Comparison of ENCODE assay signal across 8 mouse cellular contexts in the genomic region with DNA sequence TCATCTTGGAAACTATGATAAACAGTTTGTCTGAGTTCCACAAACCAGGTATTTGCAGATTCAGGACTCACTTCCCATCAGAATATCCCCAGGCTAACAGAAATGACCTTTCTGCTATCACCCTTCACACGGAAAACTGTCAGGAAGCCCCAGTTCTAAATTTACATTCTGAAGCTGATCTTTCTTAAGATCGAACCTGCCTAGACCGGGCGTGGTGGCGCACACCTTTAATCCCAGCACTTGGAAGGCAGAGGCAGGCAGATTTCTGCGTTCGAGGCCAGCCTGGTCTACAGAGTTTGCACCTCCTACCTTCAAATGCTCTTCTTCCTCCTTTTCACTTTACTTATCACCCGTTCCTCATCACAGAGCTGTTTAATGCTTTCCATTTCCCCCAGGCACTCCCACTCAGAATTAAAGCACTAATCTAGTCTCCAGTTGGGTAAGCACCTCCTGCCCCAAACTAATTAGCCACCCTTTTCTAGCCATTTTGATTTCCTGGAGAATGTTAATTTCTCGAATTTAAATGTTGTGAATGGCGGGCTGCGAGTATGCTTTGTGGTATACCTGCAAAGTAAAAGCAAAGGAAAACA. TPM values are rescaled to one million over a fixed set of nuclear protein-coding genes. Genes with fewer than 3 reads are reported as not detected.
A peak's percentile ranks its signal among the peaks of the same experiment; 100 is the strongest.
DNase-seq lines count a peak whose midpoint lies in the region; ATAC-seq and TF ChIP-seq lines count a peak whose summit lies in the region.

No protein-coding gene starts in this region.

- no peaks in the 10 kb centered on the region for H3K36me3 ChIP-seq in hindbrain, embryonic 15.5 days
- no peaks in the 10 kb centered on the region for H3K36me3 ChIP-seq in midbrain, embryonic 14.5 days (ENCODE audit: control insufficient read depth, insufficient read depth, low read length)

- H3K9ac ChIP-seq in hindbrain, embryonic 15.5 days, result peak overlapping the region; percentile 44
- H3K9ac ChIP-seq in midbrain, embryonic 14.5 days (replicated peaks; ENCODE audit: low read length), result peak overlapping the region; percentile 47

- TF ChIP-seq CTCF in layer of hippocampus, adult 2 months (conservative IDR thresholded peaks at IDR 0.05), result no peak

- H3K9me3 ChIP-seq in hindbrain, embryonic 15.5 days, result no peaks in the 10 kb centered on the region
- no peaks in the 10 kb centered on the region for H3K9me3 ChIP-seq in midbrain, embryonic 14.5 days (ENCODE audit: control insufficient read depth, low read length)

- no peaks in the 10 kb centered on the region for H3K27me3 ChIP-seq in hindbrain, embryonic 15.5 days
- no peaks in the 10 kb centered on the region for H3K27me3 ChIP-seq in midbrain, embryonic 14.5 days (ENCODE audit: control insufficient read depth, insufficient read depth, low read length)

- WGBS in hindbrain, embryonic 15.5 days, result 65% methylated on average over 11 of the region's 11 CpGs
- WGBS in midbrain, embryonic 14.5 days, result 70% methylated on average over 11 of the region's 11 CpGs

- peak; percentile 9 for ATAC-seq in common myeloid progenitor, adult 5-6 weeks (replicated peaks; ENCODE audit: low read depth, poor library complexity, severe bottlenecking)
- peak; percentile 2; the same call in 1 of the 2 replicates for ATAC-seq in hindbrain, embryonic 15.5 days (ENCODE audit: low FRiP score, low read depth)
- 0 out of 2 replicates have a peak, but pooled peaks have one; percentile 2 for ATAC-seq in midbrain, embryonic 14.5 days (ENCODE audit: low FRiP score, low TSS enrichment)

- H3K4me2 ChIP-seq in hindbrain, embryonic 15.5 days, result peak overlapping the region; percentile 84
- peak overlapping the region; percentile 60 for H3K4me2 ChIP-seq in midbrain, embryonic 14.5 days (ENCODE audit: low read length)

- DNase-seq in layer of hippocampus, adult 2 months (ENCODE audit: low spot score in 2 of 2), result no peak
- DNase-seq in layer of hippocampus, postnatal 36 days, result no peak
- DNase-seq in midbrain, embryonic 14.5 days, result no peak
- no peak for DNase-seq in layer of hippocampus, adult 11-12 months (ENCODE audit: low spot score)
- DNase-seq in adrenal gland, adult (ENCODE audit: inconsistent age in 2 of 2, low spot score in 1 of 2), result no peak
- no peak for DNase-seq in yolk sac, embryonic 10.5 days (ENCODE audit: low spot score)

- peak overlapping the region; percentile 85 for H3K4me3 ChIP-seq in layer of hippocampus, adult 2 months
- H3K4me3 ChIP-seq in hindbrain, embryonic 15.5 days, result peak overlapping the region; percentile 85
- peak overlapping the region; percentile 84 for H3K4me3 ChIP-seq in midbrain, embryonic 14.5 days (replicated peaks; ENCODE audit: low read depth, low read length)

- H3K27ac ChIP-seq in layer of hippocampus, adult 2 months, result peak overlapping the region; percentile 87
- H3K27ac ChIP-seq in hindbrain, embryonic 15.5 days (replicated peaks), result peak overlapping the region; percentile 84
- H3K27ac ChIP-seq in midbrain, embryonic 14.5 days (replicated peaks; ENCODE audit: low read depth, low read length), result peak overlapping the region; percentile 55; the same call in 1 of the 2 replicates

- peaks cover 14% of the 10 kb centered on the region for H3K4me1 ChIP-seq in hindbrain, embryonic 15.5 days (replicated peaks)
- peaks cover 8% of the 10 kb centered on the region for H3K4me1 ChIP-seq in midbrain, embryonic 14.5 days (ENCODE audit: control insufficient read depth, insufficient read depth, low read length)

RNA-seq across cellular contexts. Expression of a gene that starts 0.6 kb away (rescaled TPM):
- 10 to 100 TPM; 42.8 to 44.7 TPM for total RNA-seq in layer of hippocampus, adult 2 months (2021)
- 10 to 100 TPM; 47.3 to 49.8 TPM for total RNA-seq in layer of hippocampus, postnatal 36 days (2021)
- total RNA-seq in common myeloid progenitor, adult 5-6 weeks (2017), result 59.5 and 75.1 TPM in 2 replicates
- polyA plus RNA-seq in hindbrain, embryonic 15.5 days (2015; fragmentation: Nextera tagmentation; extraction: Ambion mirVana), result 113 and 118 TPM in 2 replicates
- 103 and 105 TPM in 2 replicates for polyA plus RNA-seq in midbrain, embryonic 14.5 days (2014; fragmentation: Nextera tagmentation; extraction: Ambion mirVana)

RNA-seq across cellular contexts. Expression of a gene that starts 0.9 kb away (rescaled TPM):
- total RNA-seq in layer of hippocampus, adult 2 months (2021), result 10 to 100 TPM; 40.3 to 43.3 TPM
- 10 to 100 TPM; 41.3 to 42.0 TPM for total RNA-seq in layer of hippocampus, postnatal 36 days (2021)
- total RNA-seq in common myeloid progenitor, adult 5-6 weeks (2017), result 51.9 and 55.6 TPM in 2 replicates
- polyA plus RNA-seq in hindbrain, embryonic 15.5 days (2015; fragmentation: Nextera tagmentation; extraction: Ambion mirVana), result 28.0 and 30.7 TPM in 2 replicates
- 23.9 and 31.6 TPM in 2 replicates for polyA plus RNA-seq in midbrain, embryonic 14.5 days (2014; fragmentation: Nextera tagmentation; extraction: Ambion mirVana)
